Mouse (Mus musculus) lung, embryonic 16.5 days (tissue): Measurements from ENCODE around the gene Serf2. TPM values are rescaled to one million over a fixed set of nuclear protein-coding genes. Genes with fewer than 3 reads are reported as not detected.
A peak's percentile ranks its signal among the peaks of the same experiment; 100 is the strongest.

Experiments
- ATAC-seq: fragments of 200-750 bp; cut with Nextera tagmentation; 2 replicates; pipeline ENCODE4 v1.8.0; 2017; ENCODE audit warnings: low read depth, mild to moderate bottlenecking, moderate library complexity
- H3K27ac ChIP-seq: fragments of 300-500 bp; sonication (generic); 2 replicates; pipeline ENCODE4 v1.5.1; 2014; ENCODE audit warnings: mild to moderate bottlenecking, control low read depth, low read length
- H3K27me3 ChIP-seq: fragments of 300-500 bp; sonication (generic); 2 replicates; pipeline ENCODE4 v1.6.1; 2014; ENCODE audit warnings: low read depth, low read length, mixed read lengths; ENCODE audit not compliant: control insufficient read depth, insufficient read depth
- H3K36me3 ChIP-seq: fragments of 300-500 bp; sonication (generic); 2 replicates; pipeline ENCODE4 v1.6.1; 2014; ENCODE audit warnings: low read length; ENCODE audit not compliant: control insufficient read depth, insufficient read depth
- H3K4me1 ChIP-seq: fragments of 300-500 bp; sonication (generic); replicated peaks from 2 replicates; pipeline ENCODE4 v1.6.1; 2014; ENCODE audit warnings: low read length, mixed read lengths; ENCODE audit not compliant: control insufficient read depth, insufficient read depth
- H3K4me2 ChIP-seq: fragments of 300-500 bp; sonication (generic); 2 replicates; pipeline ENCODE4 v1.6.1; 2014; ENCODE audit warnings: low read depth, low read length, control low read depth
- H3K4me3 ChIP-seq: fragments of 300-500 bp; sonication (generic); 2 replicates; pipeline ENCODE4 v1.5.1; 2014; ENCODE audit warnings: mild to moderate bottlenecking, low read length, control low read depth
- H3K9ac ChIP-seq: fragments of 300-500 bp; sonication (generic); 2 replicates; pipeline ENCODE4 v1.6.1; 2014; ENCODE audit warnings: low read length, control low read depth
- H3K9me3 ChIP-seq: fragments of 300-500 bp; sonication (generic); 2 replicates; pipeline ENCODE4 v1.6.1; 2016; ENCODE audit warnings: low read length; ENCODE audit not compliant: control insufficient read depth
- WGBS: fragments of 180-500 bp; shearing (Covaris S2); extraction: QIAGEN DNeasy Blood & Tissue Kit; methylation state at CpG from one replicate; pipeline ENCODE4 v1.1.7; 2014; 5-methylcytosine and 5-hydroxymethylcytosine counted together
- polyA plus RNA-seq: library from polyadenylated mRNA; unstranded; fragments of >200 nt; fragmentation: Nextera tagmentation; extraction: Ambion mirVana; gene quantifications from 2 replicates; pipeline ENCODE4 v1.2.1, GENCODE M21; 2015

The Serf2 gene
- polyA plus RNA-seq, 1 experiment from 2014 or later = 509 TPM

DNA sequence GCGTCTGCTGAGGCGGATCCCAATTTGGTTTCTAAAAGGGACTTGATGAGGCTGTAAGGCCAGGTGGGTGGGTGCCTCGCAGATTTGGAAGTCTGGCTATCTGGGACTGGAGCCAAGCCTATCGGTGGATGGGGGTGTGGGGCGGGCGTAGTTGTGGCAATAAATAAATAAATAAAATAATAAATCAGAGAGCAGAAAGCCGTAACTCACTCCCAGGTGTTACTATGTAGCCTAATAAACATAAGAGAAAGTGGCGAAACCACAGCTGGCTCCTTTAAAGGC lies 6.0 kb upstream of the Serf2 start:
- Histone ChIP-seq H3K9me3 (no peaks in the 10 kb centered on the region), H3K4me3 (peak overlapping the region; percentile 59), H3K9ac (peak overlapping the region; percentile 60), H3K4me1 (peaks cover 18% of the 10 kb centered on the region), H3K4me2 (peak overlapping the region; percentile 90), H3K36me3 (peaks cover 4% of the 10 kb centered on the region), H3K27me3 (peaks cover 3% of the 10 kb centered on the region; the same call in 1 of the 2 replicates), H3K27ac (no peak overlapping the region)
- 12% methylated on average over 8 of the region's 8 CpGs for WGBS
- no peak for ATAC-seq

- 72% methylated on average over 1 of the region's 1 CpGs for WGBS
- Histone ChIP-seq H3K27me3 (peaks cover 3% of the 10 kb centered on the region; the same call in 1 of the 2 replicates), H3K9me3 (no peaks in the 10 kb centered on the region), H3K27ac (no peak within 1 kb of the TSS), H3K36me3 (no peaks in the 10 kb centered on the region), H3K9ac (no peak within 1 kb of the TSS; the same call in 1 of the 2 replicates), H3K4me3 (no peak within 1 kb of the TSS), H3K4me1 (peaks cover 19% of the 10 kb centered on the region), H3K4me2 (peak within 1 kb of the TSS; percentile 90)
- no peak for ATAC-seq
Observed at GRCm38 (mm10) chr2:121444178-121444577, 4.8 kb upstream of the Serf2 start, which contains the start of gene Ell3. Gene Ell3 (minus strand): TSS chr2:121444278.

DNA sequence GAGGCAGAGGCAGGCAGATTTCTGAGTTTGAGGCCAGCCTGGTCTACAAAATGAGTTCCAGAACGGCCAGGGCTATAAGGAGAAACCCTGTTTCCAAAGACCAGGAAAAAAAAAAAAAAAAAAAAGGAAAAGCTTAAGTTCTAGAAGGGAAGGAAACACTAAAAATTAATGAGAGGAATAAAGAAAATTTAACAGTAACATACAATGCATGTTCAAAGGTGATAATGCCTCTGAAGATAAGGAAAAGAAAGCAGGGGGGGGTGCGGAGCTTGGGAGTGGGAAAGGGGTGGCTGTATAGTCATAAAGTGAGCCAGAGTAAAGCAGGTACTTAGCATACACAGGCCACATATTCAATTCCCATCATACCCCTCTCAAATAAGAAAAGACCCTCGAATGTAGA lies 3.9 kb upstream of the Serf2 start:
- WGBS = 81% methylated on average over 3 of the region's 3 CpGs
- H3K36me3 ChIP-seq = no peaks in the 10 kb centered on the region
- H3K4me1 ChIP-seq = peaks cover 21% of the 10 kb centered on the region
- no peak overlapping the region for H3K9ac ChIP-seq
- no peaks in the 10 kb centered on the region for H3K9me3 ChIP-seq
- no peak for ATAC-seq
- no peak overlapping the region for H3K4me2 ChIP-seq
- no peak overlapping the region for H3K27ac ChIP-seq
- no peak overlapping the region for H3K4me3 ChIP-seq
- peaks cover 3% of the 10 kb centered on the region; the same call in 1 of the 2 replicates for H3K27me3 ChIP-seq

DNA sequence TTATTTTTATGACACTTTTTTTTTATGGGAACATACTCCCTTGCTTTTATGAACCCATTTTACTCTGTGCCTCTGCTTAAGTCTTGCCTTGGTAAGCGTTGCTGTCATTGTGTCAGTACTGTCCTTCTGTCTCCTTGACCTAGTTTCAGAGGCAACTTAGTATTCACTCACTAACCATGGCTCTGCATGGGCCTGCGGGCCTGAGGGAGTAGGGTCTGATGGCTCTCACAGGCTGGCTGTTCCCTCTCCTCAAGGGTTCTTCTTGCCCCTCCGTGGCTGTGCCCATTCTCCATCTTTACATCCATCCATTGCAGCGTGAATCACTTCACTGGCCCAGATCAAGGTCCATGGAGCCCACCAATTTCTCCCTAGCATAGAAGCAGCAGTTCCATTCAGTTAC lies 2.5 kb upstream of the Serf2 start:
- Histone ChIP-seq H3K4me3 (no peak overlapping the region), H3K27me3 (peaks cover 3% of the 10 kb centered on the region; the same call in 1 of the 2 replicates), H3K27ac (no peak overlapping the region), H3K4me2 (no peak overlapping the region), H3K36me3 (no peaks in the 10 kb centered on the region), H3K9ac (no peak overlapping the region), H3K9me3 (no peaks in the 10 kb centered on the region), H3K4me1 (peaks cover 32% of the 10 kb centered on the region)
- 81% methylated on average over 4 of the region's 4 CpGs for WGBS
- ATAC-seq = no peak

DNA sequence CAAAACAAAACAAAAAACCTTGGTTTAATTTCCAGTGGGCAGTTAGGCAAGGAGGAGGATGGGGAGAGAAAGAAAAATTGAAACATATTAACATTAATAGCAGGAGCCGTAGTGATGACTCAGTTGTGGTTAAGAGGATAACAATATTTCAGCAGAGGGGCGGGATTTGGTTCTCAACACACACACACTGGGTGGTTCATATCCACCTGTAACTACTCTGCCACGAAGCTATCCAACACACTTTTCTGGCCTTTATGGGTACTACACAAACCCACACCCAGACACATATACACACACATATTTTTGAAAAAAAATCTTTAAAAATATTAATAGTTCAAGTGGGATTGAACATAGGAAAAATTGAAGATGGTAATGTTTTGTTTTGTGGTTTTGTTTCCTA lies 2.0 kb upstream of the Serf2 start:
- H3K4me2 ChIP-seq = no peak overlapping the region
- no peak for ATAC-seq
- peaks cover 29% of the 10 kb centered on the region for H3K4me1 ChIP-seq
- WGBS = 85% methylated on average over 3 of the region's 3 CpGs
- no peaks in the 10 kb centered on the region for H3K36me3 ChIP-seq
- no peak overlapping the region for H3K27ac ChIP-seq
- no peak overlapping the region for H3K4me3 ChIP-seq
- H3K27me3 ChIP-seq = peaks cover 3% of the 10 kb centered on the region; the same call in 1 of the 2 replicates
- no peak overlapping the region for H3K9ac ChIP-seq
- H3K9me3 ChIP-seq = no peaks in the 10 kb centered on the region

GRCm38 (mm10) chr2:121448136-121448535 lies 859 bp upstream of the Serf2 start:
- H3K9me3 ChIP-seq = no peaks in the 10 kb centered on the region
- H3K36me3 ChIP-seq = peaks cover under 1% of the 10 kb centered on the region; the same call in 1 of the 2 replicates
- ATAC-seq = no peak
- H3K4me1 ChIP-seq = peaks cover 21% of the 10 kb centered on the region
- H3K4me3 ChIP-seq = peak overlapping the region; percentile 61
- no peaks in the 10 kb centered on the region for H3K27me3 ChIP-seq
- peak overlapping the region; percentile 98 for H3K27ac ChIP-seq
- peak overlapping the region; percentile 73 for H3K9ac ChIP-seq
- H3K4me2 ChIP-seq = peak overlapping the region; percentile 82
- WGBS = 10% methylated on average over 9 of the region's 9 CpGs

GRCm38 (mm10) chr2:121449545-121450011 lies 583 bp downstream of the Serf2 start:
- peak overlapping the region; percentile 99 for H3K4me3 ChIP-seq
- H3K36me3 ChIP-seq = peaks cover 5% of the 10 kb centered on the region; the same call in 1 of the 2 replicates
- peak overlapping the region; percentile 96 for H3K27ac ChIP-seq
- peaks cover 21% of the 10 kb centered on the region for H3K4me1 ChIP-seq
- ATAC-seq = peak; percentile 32
- H3K27me3 ChIP-seq = no peaks in the 10 kb centered on the region
- H3K9me3 ChIP-seq = no peaks in the 10 kb centered on the region
- peak overlapping the region; percentile 99 for H3K9ac ChIP-seq
- WGBS = under 1% methylated on average over 52 of the region's 54 CpGs
- H3K4me2 ChIP-seq = peak overlapping the region; percentile 90

- ATAC-seq = no peak
- 0% methylated on average over 7 of the region's 7 CpGs for WGBS
- H3K4me3 ChIP-seq = peak overlapping the region; percentile 99
- H3K9me3 ChIP-seq = no peaks in the 10 kb centered on the region
- H3K4me2 ChIP-seq = peak overlapping the region; percentile 90
- peak overlapping the region; percentile 99 for H3K9ac ChIP-seq
- H3K36me3 ChIP-seq = peaks cover 5% of the 10 kb centered on the region; the same call in 1 of the 2 replicates
- H3K4me1 ChIP-seq = peaks cover 21% of the 10 kb centered on the region
- no peaks in the 10 kb centered on the region for H3K27me3 ChIP-seq
- peak overlapping the region; percentile 96 for H3K27ac ChIP-seq
Observed at GRCm38 (mm10) chr2:121450093-121450492, 1.1 kb downstream of the Serf2 start.

GRCm38 (mm10) chr2:121452361-121452760 lies 3.4 kb downstream of the Serf2 start:
- Histone ChIP-seq H3K27ac (no peak overlapping the region), H3K9ac (no peak overlapping the region), H3K36me3 (peaks cover 5% of the 10 kb centered on the region; the same call in 1 of the 2 replicates), H3K4me3 (no peak overlapping the region), H3K4me1 (peaks cover 26% of the 10 kb centered on the region), H3K4me2 (no peak overlapping the region), H3K27me3 (no peaks in the 10 kb centered on the region), H3K9me3 (no peaks in the 10 kb centered on the region)
- ATAC-seq = no peak
- WGBS = 79% methylated on average over 4 of the region's 4 CpGs

DNA sequence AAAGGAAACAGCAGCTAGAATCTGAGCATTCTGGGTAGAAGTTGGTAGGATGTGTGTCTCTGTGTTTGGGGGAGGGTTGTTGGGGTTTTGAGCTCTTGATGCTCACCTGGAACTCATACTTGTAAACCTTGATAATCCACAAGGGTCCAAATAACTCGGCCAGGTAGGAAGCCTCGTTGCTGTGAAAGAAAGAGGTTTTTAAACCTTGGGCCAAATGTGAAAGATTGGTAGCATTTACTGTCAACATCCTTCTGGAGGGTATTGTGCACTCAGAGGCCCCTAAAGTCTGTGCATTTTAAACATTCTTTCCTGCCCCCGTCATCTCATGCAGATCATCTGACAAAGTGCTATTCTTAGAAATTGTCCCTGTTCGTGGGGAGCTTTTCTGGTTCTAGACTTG lies 4.0 kb downstream of the Serf2 start, which contains the start of gene Hypk:
TSS of gene Hypk (plus strand) at position 301 of the 400 bp plus-strand sequence.
- H3K4me2 ChIP-seq = no peak within 1 kb of the TSS
- peaks cover 27% of the 10 kb centered on the region for H3K4me1 ChIP-seq
- no peak within 1 kb of the TSS for H3K27ac ChIP-seq

More for the DNA sequence above, 4.0 kb downstream of the Serf2 start, which contains the start of gene Hypk:
- no peak within 1 kb of the TSS for H3K9ac ChIP-seq
- H3K36me3 ChIP-seq = peaks cover 5% of the 10 kb centered on the region; the same call in 1 of the 2 replicates
- no peaks in the 10 kb centered on the region for H3K27me3 ChIP-seq
- no peaks in the 10 kb centered on the region for H3K9me3 ChIP-seq
- ATAC-seq = no peak
- H3K4me3 ChIP-seq = no peak within 1 kb of the TSS
- WGBS = 54% methylated on average over 4 of the region's 4 CpGs
